Mouse (Mus musculus) liver, embryonic 11.5 days (tissue): ENCODE measurements around the gene Ccdc116. TPM values are rescaled to one million over a fixed set of nuclear protein-coding genes. Genes with fewer than 3 reads are reported as not detected.
A peak's percentile ranks its signal among the peaks of the same experiment; 100 is the strongest.

Experiments used
- microRNA counts: library from miRNA; unstranded; fragments of <30 nt; microRNA quantifications from one replicate; lab custom pipeline; 2015
- microRNA-seq: library from miRNA; unstranded; fragments of <30 nt; microRNA quantifications from one replicate; pipeline ENCODE4, GENCODE M21; 2017; ENCODE audit warnings: borderline number of aligned reads
- polyA plus RNA-seq: library from polyadenylated mRNA; unstranded; fragments of >200 nt; fragmentation: Nextera tagmentation; extraction: Ambion mirVana; gene quantifications from 2 replicates; pipeline ENCODE4 v1.2.1, GENCODE M21; 2014

Ccdc116 gene
- polyA plus RNA-seq, 1 experiment from 2014 or later: 2.4 TPM

MicroRNA genes within 50 kb of the gene (microRNA counts, 519-probe panel; counts per million panel counts)
- microRNA mmu-miR-130b (lab: Ali Mortazavi, UCI) (6,865 counts per million, percentile 85 among the panel's probes with 10 or more counts), microRNA mmu-miR-301b (lab: Ali Mortazavi, UCI) (not detected)

Small RNA genes within 50 kb of the gene (microRNA-seq; reads per million reads assigned to microRNA genes)
- 9,847 reads per million, percentile 93 among the genes with 10 or more reads in this experiment for gene Mir130b
- gene Mir301b: 176 reads per million, percentile 54 among the genes with 10 or more reads in this experiment

Other genes with a start within 250 kb of the Ccdc116 start
- gene Mapk1, start 163.8 kb downstream of the Ccdc116 start, polyA plus RNA-seq: 177 and 190 TPM in 2 replicates
- 9.9 and 11.0 TPM in 2 replicates for gene Ypel1, start 77.5 kb downstream of the Ccdc116 start, polyA plus RNA-seq
- 111 TPM in 2 replicates for gene Ppil2, start 36.0 kb downstream of the Ccdc116 start, polyA plus RNA-seq
- 52.6 and 56.8 TPM in 2 replicates for gene 2610318N02Rik, start 22.1 kb downstream of the Ccdc116 start, polyA plus RNA-seq
- gene Sdf2l1, start 14.8 kb downstream of the Ccdc116 start, polyA plus RNA-seq: 96.3 and 108 TPM in 2 replicates
- gene Ydjc, start 2.6 kb downstream of the Ccdc116 start, polyA plus RNA-seq: 33.5 and 34.2 TPM in 2 replicates
- 369 and 377 TPM in 2 replicates for gene Ube2l3, start 55.4 kb upstream of the Ccdc116 start, polyA plus RNA-seq
- 0.18 and 0.45 TPM in 2 replicates for gene Rimbp3, start 61.4 kb upstream of the Ccdc116 start, polyA plus RNA-seq
- gene Hic2, start 86.3 kb upstream of the Ccdc116 start, polyA plus RNA-seq: 7.0 and 8.3 TPM in 2 replicates
- gene Tmem191c, start 128.8 kb upstream of the Ccdc116 start, polyA plus RNA-seq: 5.0 and 7.7 TPM in 2 replicates
- 110 and 128 TPM in 2 replicates for gene Serpind1, start 184.1 kb upstream of the Ccdc116 start, polyA plus RNA-seq